Mouse (Mus musculus): ENCODE data around the gene Mpp2. TPM values are rescaled to one million over a fixed set of nuclear protein-coding genes. Genes with fewer than 3 reads are reported as not detected.

Mpp2 gene
- total and polyA plus RNA-seq, 3 experiments, result 3.4 to 17.2 (median 13.9) TPM

GRCm38 (mm10) chr11:102107732-102108131 is 19.4 kb upstream of the Mpp2 start, which contains the start of gene Pyy:
Gene Pyy (minus strand): TSS chr11:102107832.
- no peak for DNase-seq (ENCODE audit: low spot score)
- TF ChIP-seq TAL1 (conservative IDR thresholded peaks at IDR 0.05; ENCODE audit: low read depth, low read length) (no peak), CTCF (IDR thresholded peaks at IDR 0.05; ENCODE audit: low read depth, low read length) (no peak), POLR2AphosphoS5 (IDR thresholded peaks at IDR 0.05; ENCODE audit: insufficient replicate concordance, low read depth, low read length) (no peak), GATA2 (IDR thresholded peaks at IDR 0.05; ENCODE audit: borderline replicate concordance, low read depth, low read length) (no peak), GATA1 (IDR thresholded peaks at IDR 0.05; ENCODE audit: borderline replicate concordance, low read length) (no peak)
- H3K9me3 ChIP-seq (replicated peaks), result no peaks in the 10 kb centered on the region
- no peak within 1 kb of the TSS for H3K4me3 ChIP-seq (ENCODE audit: low read depth, low read length)
- H3K4me1 ChIP-seq (ENCODE audit: insufficient read depth, low read depth, low read length), result peaks cover 41% of the 10 kb centered on the region
- no peak for ATAC-seq (ENCODE audit: extremely low read depth, insufficient number of reproducible peaks, low FRiP score, poor library complexity, severe bottlenecking)
- no peaks in the 10 kb centered on the region for H3K36me3 ChIP-seq (replicated peaks)
- peaks cover 75% of the 10 kb centered on the region for H3K27me3 ChIP-seq (ENCODE audit: insufficient read depth, low read length)

GRCm38 (mm10) chr11:102106911-102107310 is 18.6 kb upstream of the Mpp2 start:
- Histone ChIP-seq H3K4me1 (ENCODE audit: insufficient read depth, low read depth, low read length) (peaks cover 48% of the 10 kb centered on the region), H3K27me3 (ENCODE audit: insufficient read depth, low read length) (peaks cover 79% of the 10 kb centered on the region), H3K4me3 (ENCODE audit: low read depth, low read length) (no peak overlapping the region), H3K36me3 (replicated peaks) (no peaks in the 10 kb centered on the region), H3K9me3 (replicated peaks) (no peaks in the 10 kb centered on the region)
- TF ChIP-seq POLR2AphosphoS5 (IDR thresholded peaks at IDR 0.05; ENCODE audit: insufficient replicate concordance, low read depth, low read length) (no peak), CTCF (IDR thresholded peaks at IDR 0.05; ENCODE audit: low read depth, low read length) (no peak), GATA1 (IDR thresholded peaks at IDR 0.05; ENCODE audit: borderline replicate concordance, low read length) (no peak), TAL1 (conservative IDR thresholded peaks at IDR 0.05; ENCODE audit: low read depth, low read length) (no peak)
- ATAC-seq (ENCODE audit: extremely low read depth, insufficient number of reproducible peaks, low FRiP score, poor library complexity, severe bottlenecking), result no peak
- no peak for DNase-seq (ENCODE audit: low spot score)

GRCm38 (mm10) chr11:102102485-102103258 is 14.4 kb upstream of the Mpp2 start:
- Histone ChIP-seq H3K9me3 (replicated peaks) (no peaks in the 10 kb centered on the region), H3K4me3 (ENCODE audit: low read depth, low read length) (no peak overlapping the region; the same call in 1 of the 2 replicates), H3K36me3 (replicated peaks) (no peaks in the 10 kb centered on the region), H3K27me3 (ENCODE audit: insufficient read depth, low read length) (peaks cover 88% of the 10 kb centered on the region), H3K4me1 (ENCODE audit: insufficient read depth, low read depth, low read length) (peaks cover 68% of the 10 kb centered on the region)
- DNase-seq (ENCODE audit: low spot score), result no peak
- TF ChIP-seq GATA1 (IDR thresholded peaks at IDR 0.05; ENCODE audit: borderline replicate concordance, low read length) (no peak), POLR2AphosphoS5 (IDR thresholded peaks at IDR 0.05; ENCODE audit: insufficient replicate concordance, low read depth, low read length) (no peak), CTCF (IDR thresholded peaks at IDR 0.05; ENCODE audit: low read depth, low read length) (peak; percentile 69), GATA2 (IDR thresholded peaks at IDR 0.05; ENCODE audit: borderline replicate concordance, low read depth, low read length) (no peak), TAL1 (conservative IDR thresholded peaks at IDR 0.05; ENCODE audit: low read depth, low read length) (peak; percentile 38; the same call in 1 of the 2 replicates)
- no peak for ATAC-seq (ENCODE audit: extremely low read depth, insufficient number of reproducible peaks, low FRiP score, poor library complexity, severe bottlenecking)

- peaks cover 74% of the 10 kb centered on the region for H3K4me1 ChIP-seq (ENCODE audit: insufficient read depth, low read depth, low read length)
- H3K36me3 ChIP-seq (replicated peaks), result no peaks in the 10 kb centered on the region
- DNase-seq (ENCODE audit: low spot score) (no peak), ATAC-seq (ENCODE audit: extremely low read depth, insufficient number of reproducible peaks, low FRiP score, poor library complexity, severe bottlenecking) (no peak)
- H3K4me3 ChIP-seq (ENCODE audit: low read depth, low read length), result no peak within 1 kb of the TSS
- peaks cover 78% of the 10 kb centered on the region for H3K27me3 ChIP-seq (ENCODE audit: insufficient read depth, low read length)
- no peak for TF ChIP-seq GATA1 (IDR thresholded peaks at IDR 0.05; ENCODE audit: borderline replicate concordance, low read length)
- TF ChIP-seq POLR2AphosphoS5 (IDR thresholded peaks at IDR 0.05; ENCODE audit: insufficient replicate concordance, low read depth, low read length), result no peak
- no peak for TF ChIP-seq CTCF (IDR thresholded peaks at IDR 0.05; ENCODE audit: low read depth, low read length)
- no peak for TF ChIP-seq TAL1 (conservative IDR thresholded peaks at IDR 0.05; ENCODE audit: low read depth, low read length)
- no peak for TF ChIP-seq GATA2 (IDR thresholded peaks at IDR 0.05; ENCODE audit: borderline replicate concordance, low read depth, low read length)
- no peaks in the 10 kb centered on the region for H3K9me3 ChIP-seq (replicated peaks)
Observed at GRCm38 (mm10) chr11:102101219-102101618, 12.9 kb upstream of the Mpp2 start, which contains the start of gene Ppy. Gene Ppy (minus strand): TSS chr11:102101319.

GRCm38 (mm10) chr11:102096887-102097391 is 8.6 kb upstream of the Mpp2 start:
- H3K27me3 ChIP-seq (ENCODE audit: insufficient read depth, low read length), result peaks cover 52% of the 10 kb centered on the region

GRCm38 (mm10) chr11:102096446-102096845 is 8.1 kb upstream of the Mpp2 start:
- ATAC-seq (ENCODE audit: extremely low read depth, insufficient number of reproducible peaks, low FRiP score, poor library complexity, severe bottlenecking), result no peak
- TF ChIP-seq POLR2AphosphoS5 (IDR thresholded peaks at IDR 0.05; ENCODE audit: insufficient replicate concordance, low read depth, low read length), result no peak
- no peak for TF ChIP-seq GATA2 (IDR thresholded peaks at IDR 0.05; ENCODE audit: borderline replicate concordance, low read depth, low read length)
- Histone ChIP-seq H3K27me3 (ENCODE audit: insufficient read depth, low read length) (peaks cover 47% of the 10 kb centered on the region), H3K36me3 (replicated peaks) (no peaks in the 10 kb centered on the region), H3K4me3 (ENCODE audit: low read depth, low read length) (no peak overlapping the region; the same call in 1 of the 2 replicates), H3K4me1 (ENCODE audit: insufficient read depth, low read depth, low read length) (peaks cover 71% of the 10 kb centered on the region), H3K9me3 (replicated peaks) (no peaks in the 10 kb centered on the region)
- DNase-seq (ENCODE audit: low spot score), result no peak

More at GRCm38 (mm10) chr11:102096887-102097391, 8.6 kb upstream of the Mpp2 start:
- Histone ChIP-seq H3K4me1 (ENCODE audit: insufficient read depth, low read depth, low read length) (peaks cover 71% of the 10 kb centered on the region), H3K4me3 (ENCODE audit: low read depth, low read length) (peak overlapping the region; percentile 60; the same call in 1 of the 2 replicates), H3K36me3 (replicated peaks) (no peaks in the 10 kb centered on the region), H3K9me3 (replicated peaks) (no peaks in the 10 kb centered on the region)
- TF ChIP-seq TAL1 (conservative IDR thresholded peaks at IDR 0.05; ENCODE audit: low read depth, low read length) (no peak), POLR2AphosphoS5 (IDR thresholded peaks at IDR 0.05; ENCODE audit: insufficient replicate concordance, low read depth, low read length) (no peak), GATA2 (IDR thresholded peaks at IDR 0.05; ENCODE audit: borderline replicate concordance, low read depth, low read length) (no peak), CTCF (IDR thresholded peaks at IDR 0.05; ENCODE audit: low read depth, low read length) (no peak), GATA1 (IDR thresholded peaks at IDR 0.05; ENCODE audit: borderline replicate concordance, low read length) (no peak)
- DNase-seq (ENCODE audit: low spot score) (peak; percentile 80), ATAC-seq (ENCODE audit: extremely low read depth, insufficient number of reproducible peaks, low FRiP score, poor library complexity, severe bottlenecking) (peak; percentile 84)

Data from G1E (cell line).